9 mouse cellular contexts compared by ENCODE assay signal in the genomic region with DNA sequence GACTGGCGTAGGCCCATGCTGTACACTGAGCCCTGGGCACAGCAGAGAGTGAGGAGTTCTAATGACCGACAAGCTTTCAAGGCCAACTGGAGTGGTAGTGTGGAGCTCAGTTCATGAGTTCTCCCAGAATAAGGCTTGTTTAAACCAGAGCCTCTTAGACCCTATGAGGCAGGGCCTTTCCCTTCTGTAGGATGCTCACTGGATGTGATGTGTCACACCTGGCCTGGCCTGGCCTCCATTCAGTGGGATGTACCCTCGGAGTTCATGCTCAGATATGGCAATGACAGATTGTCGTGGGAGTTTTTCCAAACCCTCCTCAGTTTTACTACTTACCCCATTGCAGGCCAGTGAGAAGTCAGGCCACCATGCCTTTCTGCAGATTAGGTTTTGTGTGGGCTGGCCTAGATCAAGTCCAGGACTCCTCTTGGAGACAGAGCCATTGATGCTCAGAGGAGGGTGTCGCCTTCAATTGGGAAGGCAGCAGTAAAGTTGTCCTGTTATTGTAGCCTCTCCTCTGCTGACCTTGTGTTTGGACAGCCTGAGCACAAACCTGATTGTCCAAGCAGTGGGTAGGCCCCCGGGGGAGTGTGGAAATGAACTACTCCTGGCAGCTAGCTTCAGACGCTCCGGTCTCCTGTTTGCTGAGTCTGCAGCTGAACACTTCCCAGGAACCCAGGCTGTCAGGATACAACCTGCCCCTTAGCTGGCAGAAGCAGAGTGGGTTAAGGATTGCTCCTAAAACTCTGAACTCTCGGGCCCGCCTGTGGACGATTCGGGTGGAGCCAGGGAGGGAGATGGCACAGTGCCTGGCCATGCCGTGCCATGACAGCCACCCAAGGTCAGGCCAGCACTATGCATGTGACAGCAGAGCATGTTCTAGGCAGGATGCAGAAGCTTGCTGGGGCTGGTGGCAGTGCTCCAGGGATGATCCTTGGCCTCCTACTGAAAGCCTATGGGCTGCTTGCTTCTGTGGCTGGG.
DNase-seq lines count a peak whose midpoint lies in the region; ATAC-seq lines count a peak whose summit lies in the region.
"Had no signal": no experiment of that assay in that cellular context is flagged by ENCODE, and none has a peak within 500 bp of the region (broad histone marks: within the 10 kb centered on the region; RNA-seq: fewer than 3 reads in every experiment).

No protein-coding gene starts in this region.

- H3K36me3 ChIP-seq in kidney, embryonic 14.5 days (ENCODE audit: control insufficient read depth, insufficient read depth, low read length), result no peaks in the 10 kb centered on the region
- no peaks in the 10 kb centered on the region for H3K36me3 ChIP-seq in stomach, embryonic 16.5 days (ENCODE audit: control insufficient read depth, insufficient read depth, low read length)

- peak; percentile 67 for ATAC-seq in kidney, embryonic 14.5 days (ENCODE audit: low FRiP score, low TSS enrichment)
- ATAC-seq in stomach, embryonic 16.5 days (ENCODE audit: insufficient read depth, low FRiP score), result peak; percentile 22; the same call in 1 of the 2 replicates

- no peak overlapping the region for H3K4me2 ChIP-seq in kidney, embryonic 14.5 days (replicated peaks; ENCODE audit: low read depth, low read length)
- H3K4me2 ChIP-seq in stomach, embryonic 16.5 days (ENCODE audit: low read depth, low read length), result peak overlapping the region; percentile 14; the same call in 1 of the 2 replicates

- peak; percentile 70 for DNase-seq in left cerebral cortex, postnatal 4 days
- DNase-seq in left cerebral cortex, adult 18-20 months (ENCODE audit: low spot score in 2 of 2), result no peak
- DNase-seq in cerebellum, postnatal 25 days, result peak; percentile 81 to 82
- DNase-seq in right cerebral cortex, adult 18-20 months, result no peak
- no peak for DNase-seq in frontal cortex, postnatal 25 days (ENCODE audit: low spot score in 2 of 2)
- DNase-seq in left cerebral cortex, postnatal 10 days (ENCODE audit: extremely low spot score in 1 of 2, low spot score in 2 of 2), result no peak

- no peaks in the 10 kb centered on the region for H3K27me3 ChIP-seq in kidney, embryonic 14.5 days (ENCODE audit: control insufficient read depth, insufficient read depth, low read length)
- H3K27me3 ChIP-seq in stomach, embryonic 16.5 days (ENCODE audit: control insufficient read depth, insufficient read depth, low read length), result no peaks in the 10 kb centered on the region

- 38% methylated on average over 13 of the region's 13 CpGs for WGBS in kidney, embryonic 14.5 days
- 50% methylated on average over 13 of the region's 13 CpGs for WGBS in stomach, embryonic 16.5 days

- H3K4me3 ChIP-seq in kidney, embryonic 14.5 days (ENCODE audit: low read length), result no peak overlapping the region
- H3K4me3 ChIP-seq in stomach, embryonic 16.5 days (replicated peaks; ENCODE audit: low read length), result no peak overlapping the region; the same call in 1 of the 2 replicates

- peak overlapping the region; percentile 33; the same call in 1 of the 2 replicates for H3K27ac ChIP-seq in kidney, embryonic 14.5 days (ENCODE audit: low read depth, low read length)
- peak overlapping the region; percentile 35 for H3K27ac ChIP-seq in stomach, embryonic 16.5 days (ENCODE audit: low read length)
- H3K27ac ChIP-seq: macrophage had no signal

- no peak overlapping the region for H3K9ac ChIP-seq in kidney, embryonic 14.5 days (ENCODE audit: low read depth, low read length)
- 0 out of 2 replicates have a peak overlapping the region, but pooled peaks have one; percentile 8 for H3K9ac ChIP-seq in stomach, embryonic 16.5 days (ENCODE audit: low read length)

- no peaks in the 10 kb centered on the region for H3K9me3 ChIP-seq in kidney, embryonic 14.5 days (ENCODE audit: control insufficient read depth, low read length)
- H3K9me3 ChIP-seq in stomach, embryonic 16.5 days (replicated peaks; ENCODE audit: control insufficient read depth, low read length), result no peaks in the 10 kb centered on the region

- H3K4me1 ChIP-seq in kidney, embryonic 14.5 days (ENCODE audit: control insufficient read depth, insufficient read depth, low read length), result peaks cover 24% of the 10 kb centered on the region
- H3K4me1 ChIP-seq in stomach, embryonic 16.5 days (ENCODE audit: control insufficient read depth, insufficient read depth, low read length), result peaks cover 24% of the 10 kb centered on the region

- intact Hi-C loops in left cerebral cortex, postnatal 4 days (cut with DNase I), result no loop called here
- intact Hi-C loops in left cerebral cortex, postnatal 10 days (cut with DNase I), result no loop called here

Comparison
In these comparisons a context has a peak if more than half of its experiments do, and no peak if none do; other contexts are left out.
1. DNase-seq: peak in left cerebral cortex, postnatal 4 days (single experiment) and cerebellum, postnatal 25 days (2 of 2); none in left cerebral cortex, adult 18-20 months (0 of 2), right cerebral cortex, adult 18-20 months (single experiment), frontal cortex, postnatal 25 days (0 of 2) and left cerebral cortex, postnatal 10 days (0 of 2).